Mouse (Mus musculus): ENCODE data around the gene Trhde.
A peak's percentile ranks its signal among the peaks of the same experiment; 100 is the strongest.

The Trhde gene

GRCm38 (mm10) chr10:114735111-114735510, 67.0 kb downstream of the Trhde start:
- no peak for DNase-seq

DNA sequence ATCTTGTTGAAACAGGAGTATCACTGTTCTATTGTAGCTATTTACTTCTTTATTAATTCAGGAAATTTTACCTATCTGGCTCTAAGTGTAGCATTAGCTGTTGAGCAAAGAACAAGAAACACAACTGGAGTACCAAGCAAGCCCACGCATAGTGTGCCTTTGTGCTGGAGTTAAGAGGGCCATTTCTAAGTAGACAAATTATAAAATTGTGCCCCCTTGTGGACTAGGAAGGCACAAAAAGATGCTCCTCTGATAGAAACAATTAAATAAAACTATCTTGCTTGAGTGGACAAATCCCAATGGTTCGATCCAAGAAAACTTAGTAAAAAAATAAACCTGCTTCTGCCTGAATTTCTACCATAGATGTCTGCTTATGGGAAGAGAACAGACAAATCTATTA, 76.5 kb downstream of the Trhde start:
- no peak for DNase-seq

DNA sequence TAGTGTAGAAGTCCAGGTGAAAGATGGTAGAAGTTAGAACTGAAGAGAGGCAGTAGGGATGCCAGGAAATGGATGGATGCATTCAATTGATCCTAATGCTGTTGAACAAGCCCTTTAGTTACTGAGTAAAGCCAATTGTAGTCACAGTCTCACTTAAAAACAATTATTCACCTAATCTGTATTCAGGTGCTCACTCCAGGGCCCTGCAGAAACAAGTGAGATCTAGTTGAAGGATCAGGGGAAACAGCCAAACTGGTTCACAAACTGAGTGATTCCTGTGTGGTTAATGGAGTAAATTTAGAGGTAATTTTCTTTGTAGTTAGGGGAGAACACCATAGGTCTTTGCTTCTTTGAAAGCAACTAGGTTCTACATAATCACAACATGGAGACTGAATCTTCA, 100.3 kb downstream of the Trhde start:
- no peak for DNase-seq

GRCm38 (mm10) chr10:114671791-114672415, 130.2 kb downstream of the Trhde start:
- DNase-seq = no peak

DNA sequence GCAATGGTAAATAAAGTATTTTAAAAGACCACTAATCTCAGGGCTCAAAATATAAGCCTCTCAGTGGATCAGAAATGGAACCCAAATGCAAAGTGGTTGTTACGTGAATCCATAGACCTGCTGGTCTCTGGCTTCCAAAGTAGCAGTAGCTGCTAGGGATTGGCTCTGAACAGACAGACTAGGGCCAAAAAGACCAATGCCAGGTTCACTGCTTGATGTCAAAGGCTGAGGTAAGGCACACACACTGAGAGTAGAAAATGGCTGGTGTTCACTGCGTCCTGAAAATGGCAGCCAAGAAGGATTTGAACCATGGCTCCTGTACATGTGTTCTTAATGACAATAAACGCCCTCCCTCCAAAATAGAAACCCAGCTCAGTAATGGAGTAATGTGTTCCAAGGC, 209.1 kb downstream of the Trhde start:
- no peak for DNase-seq

DNA sequence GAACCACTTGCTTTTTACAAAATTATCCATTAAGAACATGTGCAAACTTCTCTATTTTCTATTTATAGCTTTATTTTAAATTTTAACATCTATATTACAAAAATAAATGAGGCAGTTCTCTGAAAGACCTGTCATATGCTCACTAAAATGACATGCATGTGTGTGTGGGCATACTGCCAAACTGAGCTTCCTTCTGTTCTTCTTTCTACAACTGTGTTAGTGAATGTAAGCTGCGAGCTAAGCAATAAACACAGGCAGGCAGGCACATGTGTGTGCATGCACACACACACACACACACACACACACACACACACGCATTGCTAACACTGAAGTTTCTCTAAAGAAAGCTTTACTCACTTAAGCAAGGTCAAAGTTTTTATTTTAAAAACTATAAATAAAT, 223.2 kb downstream of the Trhde start:
- no peak for DNase-seq

GRCm38 (mm10) chr10:114567891-114568290, 234.2 kb downstream of the Trhde start:
- no peak for DNase-seq

DNA sequence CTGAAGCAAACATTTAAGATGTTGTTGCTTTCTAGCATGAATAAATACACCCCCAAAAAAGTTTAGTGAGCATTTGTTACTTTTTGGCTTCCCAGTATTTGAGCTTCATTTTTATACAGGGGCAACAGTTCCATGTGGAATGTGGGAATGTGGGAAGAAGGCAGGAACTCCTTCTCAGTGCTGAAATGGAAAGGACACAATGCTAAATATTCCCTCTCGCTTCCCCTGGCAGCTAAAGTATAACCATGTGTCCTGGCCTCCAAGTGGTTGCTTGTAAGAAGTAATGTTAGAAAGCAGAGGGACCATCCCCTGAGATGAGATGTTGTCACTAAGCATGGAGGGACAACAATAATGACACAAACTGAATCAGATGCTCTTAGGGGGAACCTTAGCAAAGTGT, 292.9 kb downstream of the Trhde start:
- DNase-seq = no peak

DNA sequence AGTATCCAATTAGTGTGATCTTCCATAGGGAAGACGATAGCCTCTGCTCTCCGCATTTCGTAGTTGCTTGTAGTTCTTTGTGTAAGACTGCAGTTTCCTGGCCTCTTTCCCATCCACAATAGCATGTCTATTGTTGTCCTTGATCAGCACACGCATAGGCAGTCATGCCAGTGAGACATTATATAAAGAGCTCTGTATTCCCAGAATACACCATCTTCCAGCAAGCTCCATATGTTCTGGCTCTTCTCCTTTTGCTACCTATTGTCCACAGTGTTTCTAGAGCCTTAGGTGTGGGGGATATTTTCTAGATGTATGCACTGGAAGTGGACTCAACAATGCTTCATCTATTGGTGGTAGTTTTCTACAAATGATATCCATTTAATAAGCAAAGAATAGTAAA, 313.3 kb downstream of the Trhde start:
- no peak for DNase-seq

DNA sequence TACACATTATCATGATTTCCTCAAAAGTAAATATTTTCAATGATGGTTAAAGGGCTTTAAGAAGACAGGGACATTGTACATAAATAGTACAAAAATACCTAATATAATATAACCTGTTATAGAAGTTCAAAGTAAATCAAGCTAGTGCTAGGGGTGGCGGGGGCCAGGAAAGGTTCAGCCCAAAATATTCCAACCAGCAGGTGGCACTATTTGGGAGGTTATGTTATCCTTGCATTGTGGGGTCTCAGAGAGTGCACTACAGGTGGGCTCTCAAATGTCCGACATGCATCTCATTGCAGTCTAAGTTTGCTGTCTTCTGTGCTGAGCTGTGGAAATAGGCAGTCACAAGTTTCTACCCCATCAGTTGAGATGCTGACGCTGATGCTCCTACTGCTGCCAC, 346.5 kb downstream of the Trhde start:
- DNase-seq = no peak

DNA sequence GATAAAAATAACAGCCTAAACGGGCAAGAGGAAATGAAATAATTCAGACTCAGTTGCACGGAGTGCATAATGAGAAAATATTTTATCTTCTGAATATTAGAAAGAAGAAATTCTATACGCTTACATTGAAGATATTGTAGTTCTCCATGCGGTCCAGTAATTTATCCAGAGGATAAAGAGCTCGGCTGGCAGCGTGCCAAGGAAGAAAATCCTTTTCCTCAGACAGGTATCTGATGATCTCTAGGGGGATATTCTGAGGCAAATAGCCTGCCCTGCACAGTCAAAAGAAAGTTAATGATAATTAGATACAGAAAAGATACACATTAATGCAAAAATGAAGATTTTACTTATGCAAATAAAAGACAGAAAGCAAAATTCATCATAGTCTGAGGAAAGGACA, 354.0 kb downstream of the Trhde start:
- DNase-seq = peak in 1 of 2 experiments; percentile 3

DNA sequence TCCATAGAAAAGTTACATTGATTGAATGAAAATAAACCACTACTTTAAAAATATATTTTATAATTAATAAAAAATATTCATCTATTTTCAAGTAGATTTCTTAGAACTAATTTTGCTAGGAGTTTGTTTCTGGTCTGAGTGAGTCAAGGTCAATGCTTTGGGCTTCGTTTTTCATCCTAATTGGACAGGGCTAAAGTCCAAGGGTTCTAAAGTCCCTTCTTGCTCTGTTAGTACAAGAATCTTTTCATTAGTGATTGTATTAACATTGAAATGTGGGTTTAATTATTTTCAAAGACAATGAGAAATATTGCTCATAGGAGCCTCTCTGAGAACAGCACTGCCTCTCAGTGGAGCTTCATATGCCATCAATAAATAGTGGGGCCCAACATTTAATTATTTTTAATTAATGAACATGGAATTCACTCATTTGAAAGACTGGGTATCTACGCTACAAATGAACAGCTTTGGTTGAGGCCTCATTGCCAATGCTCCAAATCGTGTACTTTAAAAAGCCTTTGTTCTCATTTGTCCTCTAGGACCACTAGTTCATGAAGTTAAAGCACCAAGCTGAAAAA, 383.1 kb downstream of the Trhde start:
- DNase-seq = no peak

GRCm38 (mm10) chr10:114415717-114416116, 386.4 kb downstream of the Trhde start:
- no peak for DNase-seq

DNA sequence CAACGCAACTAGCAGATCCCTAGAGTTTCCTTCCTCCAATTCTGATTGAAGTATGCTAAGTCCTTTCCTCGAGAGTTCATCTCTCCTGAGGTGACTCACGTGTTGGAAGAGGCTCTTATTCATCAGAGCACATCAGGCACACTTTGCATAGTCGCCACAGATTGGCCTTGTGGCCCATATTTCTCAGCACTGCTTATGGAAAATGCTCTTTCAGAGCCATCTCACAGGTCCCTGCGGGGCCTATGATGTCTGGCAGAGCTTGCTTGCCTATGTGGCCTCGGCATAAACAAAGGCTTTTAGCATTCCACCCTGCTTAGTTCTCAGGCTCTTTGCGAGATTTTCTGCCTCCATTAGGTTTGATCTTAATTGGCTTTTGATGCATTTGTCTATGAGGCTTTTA, 396.8 kb downstream of the Trhde start:
- no peak for DNase-seq

- DNase-seq = no peak
Measured at GRCm38 (mm10) chr10:114403795-114404194, 398.3 kb downstream of the Trhde start.

GRCm38 (mm10) chr10:114370804-114371203, 431.3 kb downstream of the Trhde start:
- DNase-seq = no peak

DNA sequence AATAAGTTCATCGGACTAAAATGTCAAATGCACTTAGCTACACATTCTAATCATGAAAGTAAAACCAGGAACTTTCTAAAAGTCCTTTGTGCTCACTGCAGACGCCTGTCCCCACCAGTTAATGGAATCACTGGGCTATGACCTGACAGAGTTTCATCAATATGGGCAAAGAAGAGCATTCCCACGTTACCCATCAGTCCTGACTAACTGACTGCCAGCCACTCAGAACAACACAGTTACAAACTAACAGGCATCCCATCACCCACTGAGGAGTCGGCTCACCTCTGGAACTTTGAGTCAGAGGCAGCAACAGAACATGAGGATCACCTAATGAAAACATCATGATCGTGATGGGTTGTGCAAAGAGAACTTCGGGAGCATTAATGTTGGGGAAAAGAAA, 438.7 kb downstream of the Trhde start:
- DNase-seq = no peak

GRCm38 (mm10) chr10:114362631-114363030, 439.5 kb downstream of the Trhde start:
- no peak for DNase-seq

Data from kidney, postnatal 25 days (tissue).